Mouse (Mus musculus) myocyte (in vitro differentiated cells): ENCODE measurements around the gene Mad2l2. TPM values are rescaled to one million over a fixed set of nuclear protein-coding genes. Genes with fewer than 3 reads are reported as not detected.
A peak's percentile ranks its signal among the peaks of the same experiment; 100 is the strongest.

Experiments used
- H3K27me3 ChIP-seq: one replicate; pipeline ENCODE4 v1.6.1; 2011; ENCODE audit not compliant: control insufficient read depth, insufficient read depth, insufficient read length
- H3K36me3 ChIP-seq: one replicate; pipeline ENCODE4 v1.6.1; 2011; ENCODE audit not compliant: control insufficient read depth, insufficient read depth
- H3K4me2 ChIP-seq: one replicate; pipeline ENCODE4 v1.6.1; 2011; ENCODE audit warnings: low read depth, control low read depth
- H3K4me3 ChIP-seq: one replicate; pipeline ENCODE4 v1.5.1; 2011; ENCODE audit warnings: mild to moderate bottlenecking, control low read depth, moderate library complexity
- H3K79me2 ChIP-seq: one replicate; pipeline ENCODE4 v1.6.1; 2011; ENCODE audit not compliant: control insufficient read depth, insufficient read depth
- H3ac ChIP-seq: one replicate; pipeline ENCODE4 v1.6.1; 2011; ENCODE audit not compliant: control insufficient read depth, insufficient read length
- CEBPB ChIP-seq: IDR thresholded peaks from 2 replicates; pipeline ENCODE4 v1.6.1; 2011; ENCODE audit warnings: mild to moderate bottlenecking, moderate library complexity; ENCODE audit not compliant: poor library complexity, insufficient read depth, severe bottlenecking
- E2F4 ChIP-seq: IDR thresholded peaks from one replicate; pipeline ENCODE4 v1.6.1; 2011; ENCODE audit warnings: mild to moderate bottlenecking, control low read depth, moderate library complexity; ENCODE audit not compliant: insufficient read depth
- MAX ChIP-seq: IDR thresholded peaks from one replicate; pipeline ENCODE4 v1.6.1; 2011; ENCODE audit warnings: low read depth, mild to moderate bottlenecking, control low read depth
- MYOD1 ChIP-seq, 3 experiments: IDR thresholded peaks; one replicate each; pipeline ENCODE4 v1.6.1; 2011; ENCODE audit warnings: control low read depth in 2 of 3, low read depth in 2 of 3, mild to moderate bottlenecking in 2 of 3, moderate library complexity in 1 of 3; ENCODE audit not compliant: insufficient read length in 2 of 3, control insufficient read depth in 1 of 3
- MYOG ChIP-seq, 3 experiments: IDR thresholded peaks; one replicate each; pipeline ENCODE4 v1.6.1; 2011; ENCODE audit warnings: control low read depth in 2 of 3, low read depth in 2 of 3, mild to moderate bottlenecking in 2 of 3; ENCODE audit not compliant: insufficient read length in 2 of 3, control insufficient read depth in 1 of 3, insufficient read depth in 1 of 3
- POLR2A ChIP-seq: IDR thresholded peaks from one replicate; pipeline ENCODE4 v1.6.1; 2011; ENCODE audit warnings: low read depth, mild to moderate bottlenecking, control low read depth, moderate library complexity; ENCODE audit not compliant: insufficient read length
- POLR2AphosphoS2 ChIP-seq: IDR thresholded peaks from one replicate; pipeline ENCODE4 v1.6.1; 2011; ENCODE audit warnings: low read depth, control low read depth; ENCODE audit not compliant: insufficient read length
- REST ChIP-seq: IDR thresholded peaks from one replicate; pipeline ENCODE4 v1.6.1; 2011; ENCODE audit warnings: mild to moderate bottlenecking, control low read depth, moderate library complexity; ENCODE audit not compliant: insufficient read depth, insufficient read length
- SRF ChIP-seq: IDR thresholded peaks from one replicate; pipeline ENCODE4 v1.6.1; 2011; ENCODE audit warnings: low read depth; ENCODE audit not compliant: control insufficient read depth, insufficient read length
- TCF12 ChIP-seq: IDR thresholded peaks from one replicate; pipeline ENCODE4 v1.6.1; 2011; ENCODE audit warnings: mild to moderate bottlenecking, control low read depth; ENCODE audit not compliant: poor library complexity, insufficient read depth, severe bottlenecking
- TCF3 ChIP-seq: IDR thresholded peaks from one replicate; pipeline ENCODE4 v1.6.1; 2011; ENCODE audit warnings: low read depth, control low read depth; ENCODE audit not compliant: insufficient read length
- USF1 ChIP-seq: IDR thresholded peaks from one replicate; pipeline ENCODE4 v1.6.1; 2011; ENCODE audit warnings: low read depth, mild to moderate bottlenecking, control low read depth, moderate library complexity
- polyA plus RNA-seq: library from polyadenylated mRNA; unstranded; fragments of >200 nt; fragmentation: generic; extraction: Trizol; gene quantifications from one replicate; pipeline ENCODE4 v1.2.1, GENCODE M21; 2012; ENCODE audit warnings: missing spikeins

Gene Mad2l2
- polyA plus RNA-seq, 1 experiment, result 31.0 TPM

- H3K4me2 ChIP-seq, result peak within 1 kb of the TSS; percentile 75
- no peaks in the 10 kb centered on the region for H3K79me2 ChIP-seq
- no peaks in the 10 kb centered on the region for H3K36me3 ChIP-seq
- TF ChIP-seq MYOG (IDR thresholded peaks at IDR 0.05; ENCODE audit: control insufficient read depth in 1 of 3, insufficient read depth in 1 of 3, insufficient read length in 2 of 3, low read depth in 2 of 3) (peak in 1 of 3 experiments; percentile 45), CEBPB (no peak), POLR2A (peak; percentile 65), POLR2AphosphoS2 (no peak), MAX (no peak), TCF3 (no peak), SRF (no peak), REST (no peak), E2F4 (no peak), MYOD1 (IDR thresholded peaks at IDR 0.05; ENCODE audit: control insufficient read depth in 1 of 3, insufficient read length in 2 of 3, low read depth in 2 of 3) (peak in 1 of 3 experiments; percentile 14)
- peak within 1 kb of the TSS; percentile 10 for H3ac ChIP-seq
- H3K4me3 ChIP-seq, result peak within 1 kb of the TSS; percentile 45
- H3K27me3 ChIP-seq, result no peaks in the 10 kb centered on the region
Observed at GRCm38 (mm10) chr4:148151267-148152168, 21.3 kb downstream of the Mad2l2 start, which contains the start of gene Fbxo6. Gene Fbxo6, minus strand, starts transcription at chr4:148152140.

- Histone ChIP-seq H3K27me3 (no peaks in the 10 kb centered on the region), H3K4me2 (no peak overlapping the region), H3ac (no peak overlapping the region), H3K79me2 (no peaks in the 10 kb centered on the region), H3K4me3 (no peak overlapping the region), H3K36me3 (no peaks in the 10 kb centered on the region)
- TF ChIP-seq TCF12 (no peak), MYOD1 (IDR thresholded peaks at IDR 0.05; ENCODE audit: control insufficient read depth in 1 of 3, insufficient read length in 2 of 3, low read depth in 2 of 3) (no peak), SRF (no peak), MYOG (IDR thresholded peaks at IDR 0.05; ENCODE audit: control insufficient read depth in 1 of 3, insufficient read depth in 1 of 3, insufficient read length in 2 of 3, low read depth in 2 of 3) (no peak), POLR2A (no peak), E2F4 (no peak), POLR2AphosphoS2 (no peak), TCF3 (no peak), MAX (no peak), CEBPB (no peak), USF1 (no peak), REST (no peak)
Observed at GRCm38 (mm10) chr4:148152547-148152946, 22.4 kb downstream of the Mad2l2 start.

DNA sequence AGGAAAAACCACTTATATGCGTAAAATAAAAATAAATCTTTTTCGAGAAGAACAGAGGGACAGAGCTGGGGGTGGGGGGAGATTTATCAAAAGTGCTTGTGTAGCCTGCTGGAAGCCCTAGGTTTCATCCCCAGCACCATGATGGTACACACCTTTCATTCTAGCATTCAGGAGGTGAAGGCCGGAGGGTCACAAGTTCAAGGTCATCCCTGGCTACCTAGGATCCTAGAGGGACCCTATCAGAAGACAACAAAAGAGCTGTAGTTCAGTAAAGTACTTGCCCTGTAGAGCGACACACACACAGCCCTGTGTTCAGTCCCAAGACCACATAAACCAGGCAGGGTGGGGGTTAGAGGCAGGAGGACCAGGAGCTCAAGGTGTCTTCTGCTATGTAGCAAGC lies 23.8 kb downstream of the Mad2l2 start:
- no peak overlapping the region for H3K4me2 ChIP-seq
- no peak overlapping the region for H3K4me3 ChIP-seq
- no peaks in the 10 kb centered on the region for H3K79me2 ChIP-seq
- TF ChIP-seq TCF3 (no peak), SRF (no peak), REST (no peak), USF1 (no peak), E2F4 (no peak), MYOD1 (IDR thresholded peaks at IDR 0.05; ENCODE audit: control insufficient read depth in 1 of 3, insufficient read length in 2 of 3, low read depth in 2 of 3) (no peak), TCF12 (no peak), MYOG (IDR thresholded peaks at IDR 0.05; ENCODE audit: control insufficient read depth in 1 of 3, insufficient read depth in 1 of 3, insufficient read length in 2 of 3, low read depth in 2 of 3) (no peak), POLR2AphosphoS2 (no peak), POLR2A (no peak), CEBPB (no peak), MAX (no peak)
- H3ac ChIP-seq, result no peak overlapping the region
- no peaks in the 10 kb centered on the region for H3K27me3 ChIP-seq
- H3K36me3 ChIP-seq, result no peaks in the 10 kb centered on the region

DNA sequence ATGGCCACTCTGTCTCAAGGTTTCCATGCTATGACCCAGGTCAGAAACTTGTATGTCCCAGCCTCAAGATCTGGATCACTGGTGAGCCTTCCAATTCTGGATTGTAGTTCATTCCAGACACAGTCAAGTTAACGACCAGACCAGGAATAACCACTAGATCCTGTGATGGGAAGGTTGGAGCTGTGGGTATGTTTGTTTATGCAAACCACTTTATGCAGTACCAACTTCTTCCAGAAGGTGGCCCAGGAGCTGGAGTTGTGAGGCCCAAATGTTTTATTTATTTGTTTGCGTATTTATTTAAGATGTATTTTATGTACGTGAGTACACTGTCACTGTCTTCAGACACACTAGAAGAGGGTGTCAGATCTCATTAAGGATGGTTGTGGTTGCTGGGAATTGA lies 24.8 kb downstream of the Mad2l2 start:
- no peaks in the 10 kb centered on the region for H3K36me3 ChIP-seq
- TF ChIP-seq MYOD1 (IDR thresholded peaks at IDR 0.05; ENCODE audit: control insufficient read depth in 1 of 3, insufficient read length in 2 of 3, low read depth in 2 of 3) (no peak), TCF12 (no peak), TCF3 (no peak), E2F4 (no peak), USF1 (no peak), MYOG (IDR thresholded peaks at IDR 0.05; ENCODE audit: control insufficient read depth in 1 of 3, insufficient read depth in 1 of 3, insufficient read length in 2 of 3, low read depth in 2 of 3) (no peak), CEBPB (no peak), SRF (no peak), REST (no peak), POLR2AphosphoS2 (no peak), POLR2A (no peak), MAX (no peak)
- H3K4me2 ChIP-seq, result no peak overlapping the region
- H3ac ChIP-seq, result no peak overlapping the region
- H3K27me3 ChIP-seq, result no peaks in the 10 kb centered on the region
- no peak overlapping the region for H3K4me3 ChIP-seq
- no peaks in the 10 kb centered on the region for H3K79me2 ChIP-seq
